Mouse (Mus musculus) E14TG2a.4 (cell line): ENCODE data around the gene Ccdc159.

Experiments used
- CTCF ChIP-seq: conservative IDR thresholded peaks from 2 replicates; pipeline ENCODE4 v1.5.1; 2014; ENCODE audit warnings: low read length
- NANOG ChIP-seq: IDR thresholded peaks from 2 replicates; pipeline ENCODE4 v1.6.1; 2014; ENCODE audit warnings: borderline replicate concordance, low read length, mixed read lengths
- POU5F1 ChIP-seq: IDR thresholded peaks from 2 replicates; pipeline ENCODE4 v1.6.1; 2014; ENCODE audit warnings: low read length, borderline replicate concordance

DNA sequence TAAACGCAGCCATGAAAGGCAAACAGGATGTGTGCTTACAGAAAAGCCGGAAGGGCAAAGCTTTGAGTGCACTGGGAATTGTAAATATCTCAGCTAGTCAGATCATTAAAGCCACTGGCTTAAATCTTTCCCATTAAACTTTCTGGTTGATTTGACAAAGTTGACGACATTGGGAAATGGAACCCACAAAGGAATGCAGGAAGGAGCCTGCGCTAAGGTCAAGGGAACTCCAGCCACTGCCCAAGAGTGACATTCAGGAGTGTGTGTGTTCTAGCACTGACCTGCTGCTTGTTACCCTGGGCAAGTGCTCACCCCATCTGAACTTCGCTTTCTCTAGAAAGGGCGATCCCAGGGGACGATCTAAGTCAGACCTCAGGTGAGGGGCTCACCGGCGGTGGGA lies 32.9 kb downstream of the Ccdc159 start:
- TF ChIP-seq CTCF (no peak), NANOG (no peak), POU5F1 (no peak)
